Mouse (Mus musculus) cerebellum, adult 2 months (tissue): ENCODE results near the gene Trim14.

ENCODE experiments used
- CTCF ChIP-seq: fragments of 200-500 bp; IDR thresholded peaks from 2 replicates; pipeline ENCODE4 v1.5.1; 2011; ENCODE audit warnings: low read depth, mild to moderate bottlenecking, control low read depth, low read length, moderate library complexity, borderline replicate concordance; ENCODE audit not compliant: insufficient read depth
- POLR2A ChIP-seq: fragments of 200-500 bp; IDR thresholded peaks from 2 replicates; pipeline ENCODE4 v1.6.1; 2011; ENCODE audit warnings: low read length, control low read depth, borderline replicate concordance; ENCODE audit not compliant: insufficient read depth

DNA sequence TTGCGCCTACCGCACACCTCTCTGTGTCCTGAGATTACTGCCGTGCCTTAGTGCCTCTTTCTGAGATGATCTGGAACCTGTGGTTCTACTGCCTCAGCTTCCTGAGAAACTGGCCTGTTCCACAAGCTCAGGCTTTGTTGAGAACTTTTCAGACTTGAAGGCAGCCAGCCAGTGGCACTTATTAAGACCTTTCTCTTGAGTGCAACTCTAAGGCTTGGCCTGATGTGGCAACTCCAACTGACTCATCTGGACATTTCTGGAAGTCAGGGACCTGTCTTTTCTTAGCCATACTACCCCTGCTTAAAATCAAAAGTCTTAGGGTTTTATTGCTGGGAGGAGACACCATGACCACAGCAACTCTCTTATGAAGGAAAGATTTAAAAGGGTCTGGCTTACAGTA is 78.8 kb downstream of the Trim14 start:
- TF ChIP-seq CTCF: no peak
- TF ChIP-seq POLR2A: no peak
